Mouse (Mus musculus): ENCODE results near the gene Sult3a1.
"Not testable (repeated sequence)": the region's sequence is repeated elsewhere in the genome, so short reads cannot be mapped to it uniquely, and the experiment has no call there.

Gene Sult3a1

DNA sequence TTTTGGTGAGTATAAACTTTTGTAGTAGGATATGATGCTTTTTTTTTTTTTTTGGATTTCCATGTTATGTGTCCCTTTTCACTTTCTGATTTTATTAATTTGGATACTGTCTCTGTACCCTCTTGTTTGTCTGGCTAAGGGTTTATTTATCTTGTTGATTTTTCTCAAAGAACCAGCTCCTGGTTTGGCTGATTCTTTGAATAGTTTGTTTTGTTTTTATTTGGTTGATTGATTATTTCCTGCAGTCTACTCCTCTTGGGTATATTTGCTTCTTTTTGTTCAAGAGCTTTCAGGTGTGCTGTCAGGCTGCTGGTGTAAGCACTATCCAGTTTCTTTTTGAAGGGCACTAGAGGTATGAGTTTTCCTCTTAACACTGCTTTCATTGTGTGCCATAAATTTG is at the start of gene Sult3a1:
TSS of gene Sult3a1 (plus strand) at position 301 of the 400 bp plus-strand sequence.
- no peak for DNase-seq

DNA sequence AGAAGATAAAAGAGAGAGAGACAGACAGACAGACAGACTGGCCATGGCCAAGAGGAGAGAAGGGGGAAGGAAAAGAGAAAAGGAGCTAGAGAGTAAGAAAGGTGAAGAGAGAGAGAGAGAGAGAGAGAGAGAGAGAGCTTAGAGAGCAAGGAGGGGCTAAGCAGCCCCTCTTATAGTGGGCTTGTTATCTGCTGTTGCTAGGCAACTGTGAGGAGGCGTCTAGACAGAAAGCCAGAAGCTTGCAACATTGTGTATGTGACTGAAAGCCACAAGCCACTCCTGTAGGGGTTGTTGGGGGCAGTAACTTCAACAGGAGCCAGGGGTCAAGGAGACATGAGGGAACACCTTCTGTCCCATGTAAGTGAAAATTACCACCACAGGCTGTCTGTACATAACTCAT is 45.7 kb upstream of the Sult3a1 start:
- peak; percentile 2 for DNase-seq

DNA sequence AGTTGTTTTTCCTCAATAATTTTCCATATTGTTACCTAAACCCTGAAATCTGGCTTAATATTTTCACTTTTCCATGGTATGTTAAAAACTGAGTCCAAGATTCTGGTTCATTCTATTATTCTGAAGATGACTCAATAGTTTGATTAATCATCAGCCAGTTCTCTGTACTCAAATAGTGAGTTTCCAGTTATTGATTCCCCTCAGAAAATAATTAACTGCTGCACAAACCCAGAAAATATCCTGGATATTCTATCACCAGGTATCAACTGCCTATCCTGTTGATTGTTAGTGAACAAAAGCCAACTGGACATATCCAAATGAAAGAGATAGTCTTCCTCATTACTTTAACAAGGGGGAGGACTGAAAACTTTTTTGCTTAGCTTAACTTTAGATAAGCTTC is 43.3 kb upstream of the Sult3a1 start:
- no peak for DNase-seq

DNA sequence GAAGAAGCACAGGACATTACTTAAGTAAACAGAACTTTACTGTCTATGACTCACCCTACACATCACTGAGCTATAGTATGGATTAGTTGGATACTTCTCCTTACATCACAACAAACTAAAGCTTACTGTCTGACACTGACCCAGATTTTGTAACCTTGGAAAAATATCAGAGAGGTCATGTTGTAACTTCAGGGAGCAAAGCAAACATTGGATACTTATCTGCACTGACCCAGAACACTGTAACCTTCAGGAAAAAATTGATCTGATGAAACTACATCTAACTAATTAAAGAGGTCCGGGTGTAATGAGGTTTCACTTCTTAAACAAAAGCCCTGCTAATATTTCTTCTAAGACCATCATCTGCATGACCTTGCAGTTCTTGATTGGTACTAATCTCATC is 40.6 kb upstream of the Sult3a1 start:
- DNase-seq, result peak; percentile 12

GRCm38 (mm10) chr10:33820892-33821291 is 36.6 kb upstream of the Sult3a1 start:
- DNase-seq, result no peak

DNA sequence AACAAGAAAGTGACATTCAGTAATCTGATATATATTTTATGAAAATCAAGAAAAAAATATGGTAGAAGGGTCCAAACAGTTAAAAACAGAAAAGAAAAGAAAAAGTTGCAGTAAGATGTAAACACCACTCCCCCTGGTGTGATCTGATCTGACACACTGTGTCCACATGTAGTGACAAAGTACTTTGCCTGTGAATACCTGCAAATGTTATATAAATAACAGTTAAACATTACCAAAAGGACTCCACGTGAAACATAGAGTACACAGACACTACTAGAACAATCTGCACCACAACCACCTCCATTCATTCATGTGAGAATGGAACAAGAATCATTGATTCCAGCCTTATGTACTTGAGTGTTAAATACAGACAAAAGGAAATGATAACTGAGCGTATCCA is 8.5 kb downstream of the Sult3a1 start:
- no peak for DNase-seq

- DNase-seq, result no peak
These were observed 12.9 kb downstream of the Sult3a1 start for GRCm38 (mm10) chr10:33870441-33870840.

GRCm38 (mm10) chr10:33872672-33873398 is 15.3 kb downstream of the Sult3a1 start:
- no peak for DNase-seq

DNA sequence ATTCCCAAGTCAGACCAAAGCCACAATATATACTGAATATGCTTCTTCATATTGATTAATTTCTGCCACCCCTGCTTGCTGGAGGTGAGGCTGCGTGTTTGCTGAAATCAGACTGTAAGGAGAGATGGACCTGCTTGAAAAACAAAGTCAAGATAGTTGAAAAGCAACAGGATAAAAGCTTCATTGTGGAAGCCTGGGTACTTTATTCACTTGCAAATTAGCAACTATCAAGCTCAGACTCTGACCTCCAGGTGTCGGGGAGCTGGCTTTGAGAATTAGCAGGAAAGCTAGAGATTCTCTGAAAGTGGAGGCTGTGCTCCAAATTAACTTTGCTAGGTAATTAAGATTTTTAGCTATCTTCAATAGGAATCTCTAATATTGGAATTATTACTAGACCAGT is 24.9 kb downstream of the Sult3a1 start:
- DNase-seq, result not testable (repeated sequence)

- not testable (repeated sequence) for DNase-seq
These were observed 44.0 kb downstream of the Sult3a1 start for GRCm38 (mm10) chr10:33901520-33901919.

DNA sequence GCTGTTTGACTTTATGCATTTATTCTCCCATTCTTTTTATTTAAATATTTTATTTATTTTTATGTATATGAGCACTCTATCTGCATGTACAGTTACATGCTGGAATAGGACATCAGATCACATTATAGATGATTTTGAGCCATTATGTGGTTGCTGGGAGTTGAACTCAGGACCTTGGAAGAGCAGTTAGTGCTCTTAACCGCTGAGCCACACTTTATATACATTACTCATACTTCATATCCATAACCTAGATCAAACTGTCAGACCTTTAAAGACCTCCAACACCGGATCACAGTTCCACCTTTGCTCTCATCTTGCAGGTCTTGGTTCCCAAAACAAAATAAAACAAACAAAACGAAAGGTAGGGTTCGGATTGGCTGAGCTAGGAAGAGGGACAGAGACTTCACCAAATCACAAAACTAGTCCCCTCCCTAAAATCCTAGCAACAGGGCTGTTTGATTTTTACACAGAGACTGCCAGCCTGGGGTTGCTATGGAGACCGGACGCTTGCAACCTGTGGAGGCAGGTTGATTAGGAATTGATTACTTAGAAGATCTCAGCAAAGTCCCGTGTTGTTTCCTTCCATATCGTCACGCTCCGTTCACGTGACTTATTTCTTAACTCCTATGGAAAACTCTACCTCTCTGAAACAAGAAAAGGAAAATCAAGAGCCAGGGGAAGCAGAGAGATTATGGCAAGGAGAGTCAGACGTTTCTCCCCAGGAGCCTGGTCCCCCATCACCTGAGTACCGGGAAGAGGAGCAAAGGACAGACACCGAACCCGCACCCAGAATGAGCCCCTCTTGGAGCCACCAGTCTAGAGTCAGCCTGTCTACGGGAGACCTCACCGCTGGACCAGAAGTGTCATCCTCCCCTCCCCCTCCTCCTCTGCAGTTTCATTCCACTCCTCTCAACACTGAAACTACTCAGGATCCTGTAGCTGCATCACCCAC is 47.3 kb downstream of the Sult3a1 start, which contains the start of gene Rsph4a:
TSS of gene Rsph4a (plus strand) at position 582 of the 952 bp plus-strand sequence.
- DNase-seq, result peak; percentile 81

DNA sequence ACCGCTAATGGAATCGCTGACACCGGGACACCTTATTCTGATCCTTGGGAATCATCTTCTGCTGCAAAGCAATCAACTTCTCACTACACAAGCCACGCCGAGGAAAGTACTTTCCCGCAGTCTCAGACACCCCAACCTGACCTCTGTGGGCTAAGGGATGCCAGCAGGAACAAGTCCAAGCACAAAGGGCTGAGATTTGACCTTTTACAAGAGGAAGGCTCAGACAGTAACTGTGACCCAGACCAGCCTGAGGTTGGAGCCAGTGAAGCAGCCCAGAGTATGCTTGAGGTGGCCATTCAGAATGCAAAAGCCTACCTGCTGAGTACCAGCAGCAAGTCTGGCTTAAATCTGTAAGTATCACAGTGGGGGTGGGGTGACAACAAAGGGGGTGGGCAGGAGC is 48.0 kb downstream of the Sult3a1 start:
- DNase-seq, result no peak

All from retina, postnatal 1 day (tissue).